Mouse (Mus musculus) hindbrain, embryonic 14.5 days (tissue): Measurements from ENCODE around the gene Gbp8. TPM values are rescaled to one million over a fixed set of nuclear protein-coding genes. Genes with fewer than 3 reads are reported as not detected.
"Not testable (repeated sequence)": the region's sequence is repeated elsewhere in the genome, so short reads cannot be mapped to it uniquely, and the experiment has no call there.

Experiments used
- ATAC-seq: fragments of 200-750 bp; cut with Nextera tagmentation; 2 replicates; pipeline ENCODE4 v1.8.0; 2017; ENCODE audit warnings: moderate number of reproducible peaks, mild to moderate bottlenecking, moderate TSS enrichment, moderate library complexity; ENCODE audit not compliant: low FRiP score
- DNase-seq: peaks from one replicate; pipeline ENCODE4 v3.0.0-alpha.2; 2015; ENCODE audit warnings: low spot score
- H3K27ac ChIP-seq: fragments of 300-500 bp; sonication (generic); 2 replicates; pipeline ENCODE4 v1.5.1; 2014; ENCODE audit warnings: mild to moderate bottlenecking, moderate library complexity
- H3K27me3 ChIP-seq: fragments of 300-500 bp; sonication (generic); 2 replicates; pipeline ENCODE4 v1.6.1; 2014; ENCODE audit warnings: mild to moderate bottlenecking, low read length, mixed read lengths; ENCODE audit not compliant: control insufficient read depth, insufficient read depth
- H3K36me3 ChIP-seq: fragments of 300-500 bp; sonication (generic); replicated peaks from 2 replicates; pipeline ENCODE4 v1.6.1; 2014; ENCODE audit not compliant: control insufficient read depth, insufficient read depth
- H3K4me1 ChIP-seq: fragments of 300-500 bp; sonication (generic); replicated peaks from 2 replicates; pipeline ENCODE4 v1.6.1; 2014; ENCODE audit warnings: antibody characterized with exemption, low read length, mixed read lengths; ENCODE audit not compliant: control insufficient read depth, insufficient read depth
- H3K4me2 ChIP-seq: fragments of 300-500 bp; sonication (generic); replicated peaks from 2 replicates; pipeline ENCODE4 v1.6.1; 2014; ENCODE audit warnings: mild to moderate bottlenecking, moderate library complexity
- H3K4me3 ChIP-seq: fragments of 300-500 bp; sonication (generic); replicated peaks from 2 replicates; pipeline ENCODE4 v1.5.1; 2014; ENCODE audit warnings: mild to moderate bottlenecking, low read length
- H3K9ac ChIP-seq: fragments of 300-500 bp; sonication (generic); 2 replicates; pipeline ENCODE4 v1.6.1; 2014
- H3K9me3 ChIP-seq: fragments of 300-500 bp; sonication (generic); 2 replicates; pipeline ENCODE4 v1.6.1; 2016; ENCODE audit warnings: low read length; ENCODE audit not compliant: control insufficient read depth
- WGBS: fragments of 180-500 bp; shearing (Covaris S2); extraction: QIAGEN DNeasy Blood & Tissue Kit; methylation state at CpG from one replicate; pipeline ENCODE4 v1.1.7; 2014; 5-methylcytosine and 5-hydroxymethylcytosine counted together
- polyA plus RNA-seq: library from polyadenylated mRNA; unstranded; fragments of >200 nt; fragmentation: Nextera tagmentation; extraction: Ambion mirVana; gene quantifications from 2 replicates; pipeline ENCODE4 v1.2.1, GENCODE M21; 2014

Gene Gbp8
- polyA plus RNA-seq: 1.2 TPM in 2 replicates

- not testable (repeated sequence) for DNase-seq, H3K4me2 ChIP-seq, H3K36me3 ChIP-seq, H3K4me3 ChIP-seq, ATAC-seq, H3K9ac ChIP-seq, H3K9me3 ChIP-seq, H3K27me3 ChIP-seq, H3K27ac ChIP-seq, H3K4me1 ChIP-seq
- WGBS: 32% methylated on average over 2 of the region's 2 CpGs
Measured at GRCm38 (mm10) chr5:105139409-105140088, at the start of gene Gbp8, which contains the start of the genes Gbp9 and Gbp4. Gene Gbp8, minus strand, starts transcription at chr5:105139540. Gene Gbp9, minus strand, starts transcription at chr5:105139539. Gene Gbp4, minus strand, starts transcription at chr5:105139586.

DNA sequence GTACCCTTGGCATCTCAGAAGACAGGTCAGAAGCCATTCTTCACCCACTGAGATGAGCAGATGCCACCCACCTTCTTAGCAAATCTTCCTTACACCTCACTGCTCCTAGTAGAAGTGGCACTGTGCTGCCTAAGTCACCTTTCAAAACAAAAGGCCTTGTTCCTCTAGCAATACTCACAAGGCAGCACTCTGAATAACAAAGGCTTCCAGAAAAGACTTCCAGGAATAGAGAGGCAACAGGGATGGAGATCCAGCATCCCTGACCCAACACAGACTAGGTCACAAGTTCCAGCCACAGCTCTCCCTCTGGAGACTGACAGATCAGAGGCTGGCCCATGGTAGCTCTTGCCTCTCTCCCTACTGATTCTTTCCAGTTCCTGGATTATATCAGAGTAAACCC is 42.1 kb upstream of the Gbp8 start:
- Histone ChIP-seq H3K4me2 (no peak overlapping the region), H3K27me3 (no peaks in the 10 kb centered on the region), H3K9ac (no peak overlapping the region), H3K9me3 (no peaks in the 10 kb centered on the region), H3K4me1 (no peaks in the 10 kb centered on the region), H3K4me3 (no peak overlapping the region), H3K36me3 (no peaks in the 10 kb centered on the region), H3K27ac (no peak overlapping the region)
- no peak for ATAC-seq
- DNase-seq: no peak

- Histone ChIP-seq H3K4me1 (no peaks in the 10 kb centered on the region), H3K9me3 (no peaks in the 10 kb centered on the region), H3K27me3 (no peaks in the 10 kb centered on the region), H3K4me2 (no peak overlapping the region), H3K9ac (no peak overlapping the region), H3K4me3 (no peak overlapping the region), H3K36me3 (no peaks in the 10 kb centered on the region), H3K27ac (no peak overlapping the region)
- ATAC-seq (no peak), DNase-seq (no peak)
- WGBS: 88% methylated on average over 5 of the region's 5 CpGs
Measured at GRCm38 (mm10) chr5:105156582-105156981, 17.2 kb upstream of the Gbp8 start.

- DNase-seq (no peak), ATAC-seq (no peak)
- Histone ChIP-seq H3K4me2 (no peak overlapping the region), H3K36me3 (no peaks in the 10 kb centered on the region), H3K27ac (no peak overlapping the region), H3K27me3 (no peaks in the 10 kb centered on the region), H3K9ac (no peak overlapping the region), H3K9me3 (no peaks in the 10 kb centered on the region), H3K4me3 (no peak overlapping the region), H3K4me1 (no peaks in the 10 kb centered on the region)
Measured at GRCm38 (mm10) chr5:105154049-105154448, 14.7 kb upstream of the Gbp8 start.

DNA sequence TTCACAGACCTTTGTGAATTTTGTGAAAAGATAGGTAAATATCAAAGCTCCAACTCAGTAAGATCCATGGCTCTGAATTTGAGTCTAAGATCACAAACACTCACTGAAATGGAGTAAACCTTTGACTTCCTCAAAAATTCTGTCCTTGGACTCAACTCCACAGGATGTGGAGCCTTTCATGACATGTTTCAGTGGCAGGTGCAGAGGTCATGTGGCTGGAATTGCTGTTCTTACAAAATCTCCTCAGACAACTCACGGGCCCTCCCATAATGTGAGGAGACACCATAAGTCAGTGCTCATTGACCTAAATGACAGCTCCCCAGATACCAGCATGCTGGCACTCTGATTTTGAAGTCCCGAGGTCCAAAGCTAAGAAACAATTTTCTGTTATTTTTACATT is 8.7 kb upstream of the Gbp8 start:
- WGBS: 81% methylated on average over 2 of the region's 2 CpGs
- not testable (repeated sequence) for H3K4me2 ChIP-seq, DNase-seq, H3K9ac ChIP-seq, H3K27ac ChIP-seq, H3K4me1 ChIP-seq, H3K9me3 ChIP-seq, H3K4me3 ChIP-seq, ATAC-seq, H3K27me3 ChIP-seq, H3K36me3 ChIP-seq

GRCm38 (mm10) chr5:105146447-105146846 is 7.1 kb upstream of the Gbp8 start:
- no peak for DNase-seq
- H3K9ac ChIP-seq: no peak overlapping the region

DNA sequence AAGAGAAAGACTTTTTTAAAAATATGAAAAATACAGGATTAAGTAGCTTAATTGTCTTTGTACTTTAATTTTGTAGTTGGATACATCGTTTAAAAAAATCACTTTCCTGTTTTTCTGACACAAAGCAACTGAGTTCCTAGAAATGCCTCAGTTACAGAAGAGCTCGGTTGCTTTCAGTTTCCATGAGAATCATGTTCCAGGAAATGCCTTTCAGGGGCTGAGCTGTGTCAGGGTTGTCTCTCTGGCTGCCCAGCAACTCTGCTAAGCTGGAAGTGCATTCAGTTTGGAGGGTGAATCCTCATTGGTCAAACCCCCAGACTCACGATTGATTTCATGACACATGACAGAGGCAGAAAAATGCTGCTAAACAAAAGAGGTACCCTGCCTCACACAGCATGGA is 6.4 kb upstream of the Gbp8 start:
- not testable (repeated sequence) for H3K27ac ChIP-seq, H3K4me2 ChIP-seq, H3K27me3 ChIP-seq, H3K9me3 ChIP-seq, H3K36me3 ChIP-seq, H3K4me3 ChIP-seq, H3K4me1 ChIP-seq, H3K9ac ChIP-seq, DNase-seq, ATAC-seq
- 52% methylated on average over 3 of the region's 3 CpGs for WGBS

More at GRCm38 (mm10) chr5:105146447-105146846, 7.1 kb upstream of the Gbp8 start:
- Histone ChIP-seq H3K4me1 (no peaks in the 10 kb centered on the region), H3K27ac (no peak overlapping the region), H3K4me3 (no peak overlapping the region), H3K9me3 (no peaks in the 10 kb centered on the region), H3K4me2 (no peak overlapping the region), H3K27me3 (no peaks in the 10 kb centered on the region), H3K36me3 (no peaks in the 10 kb centered on the region)
- ATAC-seq: no peak

- WGBS: 44% methylated on average over 2 of the region's 2 CpGs
- not testable (repeated sequence) for H3K9me3 ChIP-seq, H3K9ac ChIP-seq, H3K27me3 ChIP-seq, H3K4me1 ChIP-seq, H3K36me3 ChIP-seq, H3K27ac ChIP-seq, H3K4me3 ChIP-seq, DNase-seq, ATAC-seq, H3K4me2 ChIP-seq
Measured at GRCm38 (mm10) chr5:105140089-105140810, 910 bp upstream of the Gbp8 start.

DNA sequence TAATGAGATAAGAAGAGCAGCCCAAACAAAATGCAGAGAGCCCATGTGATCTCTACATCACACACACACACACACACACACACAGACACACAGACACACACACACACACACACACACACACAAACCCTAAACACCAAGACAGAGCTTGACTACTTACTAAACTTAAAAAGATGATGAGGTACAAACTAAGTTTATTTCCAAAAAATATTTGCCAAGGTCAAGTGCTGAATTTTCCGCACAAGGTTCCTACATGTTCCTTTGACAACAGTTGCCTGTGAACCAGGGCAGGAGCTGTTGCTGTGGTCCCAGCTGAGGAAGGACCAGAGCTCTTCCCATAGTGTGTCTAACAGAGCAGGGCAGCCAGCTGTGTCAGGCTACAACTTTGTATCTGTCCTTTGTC is 434 bp downstream of the Gbp8 start:
- ATAC-seq (no peak), DNase-seq (no peak)
- Histone ChIP-seq H3K27me3 (no peaks in the 10 kb centered on the region), H3K4me3 (no peak overlapping the region), H3K36me3 (no peaks in the 10 kb centered on the region), H3K9ac (no peak overlapping the region), H3K27ac (no peak overlapping the region), H3K9me3 (no peaks in the 10 kb centered on the region), H3K4me2 (no peak overlapping the region), H3K4me1 (no peaks in the 10 kb centered on the region)
- WGBS: 88% methylated on average over 1 of the region's 1 CpGs
